Mouse (Mus musculus) cerebellum, adult 2 months (tissue): Measurements from ENCODE around the gene Arel1.

ENCODE experiments used
- CTCF ChIP-seq: fragments of 200-500 bp; IDR thresholded peaks from 2 replicates; pipeline ENCODE4 v1.5.1; 2011; ENCODE audit warnings: low read depth, mild to moderate bottlenecking, control low read depth, low read length, moderate library complexity, borderline replicate concordance; ENCODE audit not compliant: insufficient read depth
- POLR2A ChIP-seq: fragments of 200-500 bp; IDR thresholded peaks from 2 replicates; pipeline ENCODE4 v1.6.1; 2011; ENCODE audit warnings: low read length, control low read depth, borderline replicate concordance; ENCODE audit not compliant: insufficient read depth

DNA sequence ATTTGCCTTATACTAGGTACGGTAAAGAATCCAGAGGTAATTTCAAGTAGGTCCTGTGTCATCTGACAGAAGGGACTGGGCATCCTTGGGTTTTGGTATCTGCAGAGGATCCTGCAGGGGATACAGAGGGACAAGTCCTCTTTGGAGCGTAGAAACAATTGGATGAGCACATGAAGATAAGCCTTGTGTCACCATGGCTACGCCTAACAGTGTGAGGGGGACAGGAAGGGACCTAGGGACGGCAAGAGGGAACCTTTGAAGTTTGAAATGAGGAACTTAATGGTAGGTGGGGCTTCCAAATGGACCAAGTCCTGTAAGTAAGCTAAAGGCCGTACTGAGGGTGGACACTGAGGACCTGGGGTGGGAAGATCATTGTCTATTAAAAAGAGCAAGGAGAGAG is 73.4 kb downstream of the Arel1 start:
- TF ChIP-seq CTCF (no peak), POLR2A (no peak)
